Mouse (Mus musculus) liver, adult 2 months (tissue): ENCODE data around the gene Sdhb.

Experiments
- CTCF ChIP-seq: fragments of 200-500 bp; IDR thresholded peaks from 2 replicates; pipeline ENCODE4 v1.5.1; 2011; ENCODE audit warnings: low read depth, low read length, control low read depth
- POLR2A ChIP-seq: fragments of 200-500 bp; IDR thresholded peaks from 2 replicates; pipeline ENCODE4 v1.6.1; 2011; ENCODE audit warnings: low read length, control low read depth; ENCODE audit not compliant: insufficient read depth; ENCODE audit errors: extremely low read depth

DNA sequence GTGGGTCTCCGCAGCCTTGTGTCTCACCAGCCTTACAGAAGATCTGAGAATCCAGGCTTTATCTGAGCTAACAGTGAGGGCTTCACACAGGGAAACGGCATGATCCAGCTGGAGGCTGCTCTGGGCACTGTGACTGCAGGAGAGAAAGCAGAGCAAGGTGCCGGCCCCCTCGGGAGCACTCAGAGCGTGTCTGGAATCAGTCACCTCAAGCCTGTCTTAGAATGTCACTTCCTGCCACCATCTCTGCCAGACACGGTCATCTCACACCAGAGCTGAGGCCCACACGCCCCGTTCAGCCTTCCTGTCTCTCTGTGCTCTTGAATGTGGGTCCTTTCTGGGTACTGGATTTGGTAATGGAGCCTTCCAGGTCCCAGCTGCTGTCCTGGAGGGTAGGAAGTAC, 35.4 kb upstream of the Sdhb start:
- TF ChIP-seq CTCF (no peak), POLR2A (no peak)
